ENCODE assay signal across 8 mouse cellular contexts in genomic region chr2:130629080-130629838, GRCm38 (mm10). TPM values are rescaled to one million over a fixed set of nuclear protein-coding genes. Genes with fewer than 3 reads are reported as not detected.
DNase-seq lines count a peak whose midpoint lies in the region; ATAC-seq and TF ChIP-seq lines count a peak whose summit lies in the region.

No protein-coding gene starts in this region.

- peak overlapping the region; percentile 95 for H3K4me2 ChIP-seq in heart, embryonic 14.5 days (ENCODE audit: low read length)
- H3K4me2 ChIP-seq in embryonic facial prominence, embryonic 15.5 days (replicated peaks): peak overlapping the region; percentile 80
- H3K4me2 ChIP-seq in limb, embryonic 12.5 days: peak overlapping the region; percentile 85

- H3K4me3 ChIP-seq in heart, embryonic 14.5 days (ENCODE audit: control insufficient read depth in 1 of 2, insufficient read depth in 1 of 2, low read depth in 1 of 2, low read length in 2 of 2): peak overlapping the region; percentile 93 to 97
- H3K4me3 ChIP-seq in E14TG2a.4 (replicated peaks; ENCODE audit: low read length): peak overlapping the region; percentile 98
- H3K4me3 ChIP-seq in embryonic facial prominence, embryonic 15.5 days (replicated peaks): peak overlapping the region; percentile 100
- peak overlapping the region; percentile 97 for H3K4me3 ChIP-seq in limb, embryonic 12.5 days (replicated peaks)
- H3K4me3 ChIP-seq in olfactory bulb, adult 2 months (ENCODE audit: insufficient read depth, low read depth, low read length): peak overlapping the region; percentile 63

- H3K9me3 ChIP-seq in heart, embryonic 14.5 days (ENCODE audit: control insufficient read depth, low read length): no peaks in the 10 kb centered on the region
- H3K9me3 ChIP-seq in E14TG2a.4 (ENCODE audit: low read length): no peaks in the 10 kb centered on the region
- no peaks in the 10 kb centered on the region for H3K9me3 ChIP-seq in embryonic facial prominence, embryonic 15.5 days (replicated peaks)
- H3K9me3 ChIP-seq in limb, embryonic 12.5 days: no peaks in the 10 kb centered on the region

- intact Hi-C loops in heart, postnatal 14 days (cut with DNase I): no loop called here

- 1% methylated on average over 37 of the region's 37 CpGs for WGBS in heart, embryonic 14.5 days
- WGBS in embryonic facial prominence, embryonic 15.5 days: 2% methylated on average over 37 of the region's 37 CpGs
- WGBS in limb, embryonic 12.5 days: 2% methylated on average over 37 of the region's 37 CpGs
- 3% methylated on average over 37 of the region's 37 CpGs for WGBS in olfactory bulb, adult 2 months

- no peak for TF ChIP-seq POLR2A in olfactory bulb, adult 2 months (IDR thresholded peaks at IDR 0.05; ENCODE audit: insufficient read depth, low read depth, low read length)

- no peak for TF ChIP-seq CTCF in E14TG2a.4 (conservative IDR thresholded peaks at IDR 0.05; ENCODE audit: low read length)
- TF ChIP-seq CTCF in olfactory bulb, adult 2 months (IDR thresholded peaks at IDR 0.05; ENCODE audit: insufficient read depth, low read depth, low read length): no peak

- H3K36me3 ChIP-seq in heart, embryonic 14.5 days (ENCODE audit: control insufficient read depth, insufficient read depth, low read length): peaks cover 26% of the 10 kb centered on the region
- peaks cover 39% of the 10 kb centered on the region for H3K36me3 ChIP-seq in E14TG2a.4 (ENCODE audit: insufficient read depth, low read length)
- H3K36me3 ChIP-seq in embryonic facial prominence, embryonic 15.5 days: peaks cover 14% of the 10 kb centered on the region; the same call in 1 of the 2 replicates
- H3K36me3 ChIP-seq in limb, embryonic 12.5 days: peaks cover 33% of the 10 kb centered on the region

- ATAC-seq in heart, embryonic 14.5 days (ENCODE audit: insufficient number of reproducible peaks, insufficient read depth, low FRiP score, low read depth): peak; percentile 48
- ATAC-seq in embryonic facial prominence, embryonic 15.5 days (ENCODE audit: insufficient number of reproducible peaks, low FRiP score, low TSS enrichment, low read depth): peak; percentile 55
- peak; percentile 39; the same call in 1 of the 2 replicates for ATAC-seq in limb, embryonic 12.5 days (ENCODE audit: insufficient number of reproducible peaks, insufficient read depth, low FRiP score, low TSS enrichment, low read depth)

- H3K27me3 ChIP-seq in heart, embryonic 14.5 days (ENCODE audit: control insufficient read depth, insufficient read depth, low read length): peaks cover 19% of the 10 kb centered on the region
- H3K27me3 ChIP-seq in E14TG2a.4 (ENCODE audit: insufficient read depth, low read length): peaks cover 8% of the 10 kb centered on the region
- peaks cover 8% of the 10 kb centered on the region for H3K27me3 ChIP-seq in embryonic facial prominence, embryonic 15.5 days
- H3K27me3 ChIP-seq in limb, embryonic 12.5 days: peaks cover 14% of the 10 kb centered on the region

- peaks cover 3 to 10% of the 10 kb centered on the region in 2 experiments for H3K4me1 ChIP-seq in heart, embryonic 14.5 days (ENCODE audit: control insufficient read depth in 2 of 2, insufficient read depth in 2 of 2, low read length in 2 of 2)
- peaks cover 78% of the 10 kb centered on the region for H3K4me1 ChIP-seq in E14TG2a.4 (replicated peaks; ENCODE audit: low read depth, low read length)
- peaks cover 13% of the 10 kb centered on the region for H3K4me1 ChIP-seq in embryonic facial prominence, embryonic 15.5 days
- H3K4me1 ChIP-seq in limb, embryonic 12.5 days (replicated peaks): peaks cover 13% of the 10 kb centered on the region
- H3K4me1 ChIP-seq in olfactory bulb, adult 2 months (ENCODE audit: control insufficient read depth, insufficient read depth, low read length): peaks cover 8% of the 10 kb centered on the region

- H3K27ac ChIP-seq in heart, embryonic 14.5 days (replicated peaks in 1 of 2; ENCODE audit: control insufficient read depth in 1 of 2, insufficient read depth in 1 of 2, low read depth in 2 of 2, low read length in 2 of 2): peak overlapping the region; percentile 8 to 63; a peak in 2 of 4 replicates
- peak overlapping the region; percentile 71 for H3K27ac ChIP-seq in embryonic facial prominence, embryonic 15.5 days (replicated peaks)
- H3K27ac ChIP-seq in limb, embryonic 12.5 days: peak overlapping the region; percentile 76
- H3K27ac ChIP-seq in olfactory bulb, adult 2 months (ENCODE audit: insufficient read depth, low read depth, low read length): peak overlapping the region; percentile 37; the same call in 1 of the 2 replicates

- no peak for DNase-seq in heart, postnatal 14 days
- no peak for DNase-seq in retina, postnatal 1 day
- DNase-seq in right cerebral cortex, postnatal 36 days (ENCODE audit: low spot score in 2 of 2): no peak

- H3K9ac ChIP-seq in heart, embryonic 14.5 days (ENCODE audit: low read length): peak overlapping the region; percentile 96
- H3K9ac ChIP-seq in embryonic facial prominence, embryonic 15.5 days: peak overlapping the region; percentile 95
- H3K9ac ChIP-seq in limb, embryonic 12.5 days (replicated peaks): peak overlapping the region; percentile 91

RNA-seq across cellular contexts. Expression of gene Fastkd5, which starts 0.6 kb away (rescaled TPM):
- polyA plus RNA-seq in heart, embryonic 14.5 days (2014; fragmentation: Nextera tagmentation; extraction: Ambion mirVana): 14.9 and 15.1 TPM in 2 replicates
- 1 to 10 TPM; 7.3 to 9.3 TPM for total RNA-seq in heart, postnatal 14 days (2021)
- polyA plus RNA-seq in embryonic facial prominence, embryonic 15.5 days (2015; fragmentation: Nextera tagmentation; extraction: Ambion mirVana): 12.5 and 13.4 TPM in 2 replicates
- polyA plus RNA-seq in limb, embryonic 12.5 days (2016; fragmentation: Nextera tagmentation; extraction: Ambion mirVana): 18.7 and 20.3 TPM in 2 replicates
- polyA plus RNA-seq in olfactory bulb, adult 2 months (2012; ENCODE audit: insufficient read depth, insufficient read length, low replicate concordance, missing spikeins): not detected in 2 replicates

RNA-seq across cellular contexts. Expression of gene Ubox5, which starts 0.6 kb away (rescaled TPM):
- 6.9 and 7.5 TPM in 2 replicates for polyA plus RNA-seq in heart, embryonic 14.5 days (2014; fragmentation: Nextera tagmentation; extraction: Ambion mirVana)
- total RNA-seq in heart, postnatal 14 days (2021): 1 to 10 TPM; 4.2 to 4.5 TPM
- polyA plus RNA-seq in embryonic facial prominence, embryonic 15.5 days (2015; fragmentation: Nextera tagmentation; extraction: Ambion mirVana): 11.8 TPM in 2 replicates
- polyA plus RNA-seq in limb, embryonic 12.5 days (2016; fragmentation: Nextera tagmentation; extraction: Ambion mirVana): 15.6 and 16.0 TPM in 2 replicates
- polyA plus RNA-seq in olfactory bulb, adult 2 months (2012; ENCODE audit: insufficient read depth, insufficient read length, low replicate concordance, missing spikeins): not detected in 2 replicates

RNA-seq across cellular contexts. Expression of gene Lzts3, which starts 13.3 kb away (rescaled TPM):
- 0.35 and 0.80 TPM in 2 replicates for polyA plus RNA-seq in heart, embryonic 14.5 days (2014; fragmentation: Nextera tagmentation; extraction: Ambion mirVana)
- total RNA-seq in heart, postnatal 14 days (2021): 1 to 10 TPM; 3.3 to 4.6 TPM
- polyA plus RNA-seq in embryonic facial prominence, embryonic 15.5 days (2015; fragmentation: Nextera tagmentation; extraction: Ambion mirVana): 6.1 and 6.7 TPM in 2 replicates
- polyA plus RNA-seq in limb, embryonic 12.5 days (2016; fragmentation: Nextera tagmentation; extraction: Ambion mirVana): 5.4 and 5.7 TPM in 2 replicates
- polyA plus RNA-seq in olfactory bulb, adult 2 months (2012; ENCODE audit: insufficient read depth, insufficient read length, low replicate concordance, missing spikeins): not detected in 2 replicates

RNA-seq across cellular contexts. Expression of gene Ddrgk1, which starts 35.2 kb away (rescaled TPM):
- 41.2 and 44.8 TPM in 2 replicates for polyA plus RNA-seq in heart, embryonic 14.5 days (2014; fragmentation: Nextera tagmentation; extraction: Ambion mirVana)
- total RNA-seq in heart, postnatal 14 days (2021): 10 to 100 TPM; 53.3 to 62.4 TPM
- polyA plus RNA-seq in embryonic facial prominence, embryonic 15.5 days (2015; fragmentation: Nextera tagmentation; extraction: Ambion mirVana): 76.8 and 77.8 TPM in 2 replicates
- polyA plus RNA-seq in limb, embryonic 12.5 days (2016; fragmentation: Nextera tagmentation; extraction: Ambion mirVana): 49.4 and 54.5 TPM in 2 replicates
- polyA plus RNA-seq in olfactory bulb, adult 2 months (2012; ENCODE audit: insufficient read depth, insufficient read length, low replicate concordance, missing spikeins): not detected in 2 replicates

RNA-seq across cellular contexts. Expression of gene Itpa, which starts 38.2 kb away (rescaled TPM):
- 71.5 and 77.0 TPM in 2 replicates for polyA plus RNA-seq in heart, embryonic 14.5 days (2014; fragmentation: Nextera tagmentation; extraction: Ambion mirVana)
- 10 to 100 TPM; 19.8 to 20.2 TPM for total RNA-seq in heart, postnatal 14 days (2021)
- polyA plus RNA-seq in embryonic facial prominence, embryonic 15.5 days (2015; fragmentation: Nextera tagmentation; extraction: Ambion mirVana): 96.6 and 101 TPM in 2 replicates
- polyA plus RNA-seq in limb, embryonic 12.5 days (2016; fragmentation: Nextera tagmentation; extraction: Ambion mirVana): 142 and 148 TPM in 2 replicates
- polyA plus RNA-seq in olfactory bulb, adult 2 months (2012; ENCODE audit: insufficient read depth, insufficient read length, low replicate concordance, missing spikeins): not detected in 2 replicates

Comparison
In these comparisons a context has a peak if more than half of its experiments do, and no peak if none do; other contexts are left out.
1. RNA of gene Fastkd5, which starts 0.6 kb away (polyA plus RNA-seq): 18.7 to 20.3 TPM in limb, embryonic 12.5 days, 14.9 to 15.1 TPM in heart, embryonic 14.5 days and 12.5 to 13.4 TPM in embryonic facial prominence, embryonic 15.5 days; not detected in olfactory bulb, adult 2 months; every median in the first group is over 10 times any median in the second.
2. Peak in every context shown above with its lines, with median percentiles within 50 percentile points of each other: ATAC-seq, H3K27ac ChIP-seq, H3K4me2 ChIP-seq, H3K4me3 ChIP-seq and H3K9ac ChIP-seq.